Mouse (Mus musculus) bone marrow macrophage, adult 2 months (primary cell): ENCODE measurements around the gene Agbl4. TPM values are rescaled to one million over a fixed set of nuclear protein-coding genes. Genes with fewer than 3 reads are reported as not detected.

Source experiments
- H3K27ac ChIP-seq: 2 replicates; pipeline ENCODE4 v1.5.1; 2012; ENCODE audit warnings: low read depth, low read length; ENCODE audit not compliant: insufficient read depth
- H3K4me1 ChIP-seq: 2 replicates; pipeline ENCODE4 v1.6.1; 2012; ENCODE audit warnings: low read length; ENCODE audit not compliant: control insufficient read depth, insufficient read depth
- H3K4me3 ChIP-seq: 2 replicates; pipeline ENCODE4 v1.5.1; 2012; ENCODE audit warnings: mild to moderate bottlenecking, low read length, moderate library complexity; ENCODE audit not compliant: insufficient read depth
- CTCF ChIP-seq: IDR thresholded peaks from 2 replicates; pipeline ENCODE4 v1.5.1; 2012; ENCODE audit warnings: low read depth, mild to moderate bottlenecking, low read length, moderate library complexity
- POLR2A ChIP-seq: IDR thresholded peaks from 2 replicates; pipeline ENCODE4 v1.6.1; 2012; ENCODE audit warnings: mild to moderate bottlenecking, low read depth, low read length, borderline replicate concordance
- polyA plus RNA-seq: library from polyadenylated mRNA; stranded (reverse); fragments of >200 nt; gene quantifications from 2 replicates; pipeline ENCODE4 v1.2.4, GENCODE M21; 2012; ENCODE audit not compliant: missing spikeins, insufficient read depth, insufficient read length

The Agbl4 gene
- polyA plus RNA-seq, 1 experiment: not detected

- Histone ChIP-seq H3K4me3 (no peak overlapping the region), H3K27ac (no peak overlapping the region), H3K4me1 (no peaks in the 10 kb centered on the region)
- TF ChIP-seq CTCF: no peak
- TF ChIP-seq POLR2A: no peak
Observed at GRCm38 (mm10) chr4:111233849-111234248, 836.4 kb downstream of the Agbl4 start.

GRCm38 (mm10) chr4:111251917-111252316, 854.5 kb downstream of the Agbl4 start:
- Histone ChIP-seq H3K27ac (no peak overlapping the region), H3K4me1 (no peaks in the 10 kb centered on the region), H3K4me3 (no peak overlapping the region)
- no peak for TF ChIP-seq POLR2A
- no peak for TF ChIP-seq CTCF

- TF ChIP-seq POLR2A: no peak
- TF ChIP-seq CTCF: no peak
- no peaks in the 10 kb centered on the region for H3K4me1 ChIP-seq
- H3K27ac ChIP-seq: no peak overlapping the region
- H3K4me3 ChIP-seq: no peak overlapping the region
Observed at GRCm38 (mm10) chr4:111255499-111255898, 858.0 kb downstream of the Agbl4 start.

- TF ChIP-seq CTCF (no peak), POLR2A (no peak)
- H3K27ac ChIP-seq: no peak overlapping the region
- no peaks in the 10 kb centered on the region for H3K4me1 ChIP-seq
- no peak overlapping the region for H3K4me3 ChIP-seq
Observed at GRCm38 (mm10) chr4:111256931-111257330, 859.5 kb downstream of the Agbl4 start.

GRCm38 (mm10) chr4:111280936-111281335, 883.5 kb downstream of the Agbl4 start:
- TF ChIP-seq CTCF (no peak), POLR2A (no peak)
- H3K4me3 ChIP-seq: no peak overlapping the region
- H3K4me1 ChIP-seq: no peaks in the 10 kb centered on the region
- H3K27ac ChIP-seq: no peak overlapping the region

GRCm38 (mm10) chr4:111281836-111282235, 884.4 kb downstream of the Agbl4 start:
- Histone ChIP-seq H3K4me1 (no peaks in the 10 kb centered on the region), H3K4me3 (no peak overlapping the region), H3K27ac (no peak overlapping the region)
- TF ChIP-seq CTCF (no peak), POLR2A (no peak)

- Histone ChIP-seq H3K4me3 (no peak overlapping the region), H3K27ac (no peak overlapping the region), H3K4me1 (no peaks in the 10 kb centered on the region)
- TF ChIP-seq POLR2A: no peak
- no peak for TF ChIP-seq CTCF
Observed at GRCm38 (mm10) chr4:111284625-111285024, 887.2 kb downstream of the Agbl4 start.

- H3K4me3 ChIP-seq: no peak overlapping the region
- TF ChIP-seq POLR2A: no peak
- no peak for TF ChIP-seq CTCF
- H3K27ac ChIP-seq: no peak overlapping the region
- no peaks in the 10 kb centered on the region for H3K4me1 ChIP-seq
Observed at GRCm38 (mm10) chr4:111294528-111295241, 897.2 kb downstream of the Agbl4 start.

- Histone ChIP-seq H3K4me1 (no peaks in the 10 kb centered on the region), H3K27ac (no peak overlapping the region), H3K4me3 (no peak overlapping the region)
- TF ChIP-seq CTCF: no peak
- TF ChIP-seq POLR2A: no peak
Observed at GRCm38 (mm10) chr4:111306518-111306917, 909.1 kb downstream of the Agbl4 start.

- TF ChIP-seq CTCF: no peak
- no peak for TF ChIP-seq POLR2A
- H3K27ac ChIP-seq: no peak overlapping the region
- no peaks in the 10 kb centered on the region for H3K4me1 ChIP-seq
- H3K4me3 ChIP-seq: no peak overlapping the region
Observed at GRCm38 (mm10) chr4:111307166-111307565, 909.7 kb downstream of the Agbl4 start.
